Mouse (Mus musculus) adipocyte (in vitro differentiated cells): ENCODE results near the gene Gm10521.
"Not testable (repeated sequence)": the region's sequence is repeated elsewhere in the genome, so short reads cannot be mapped to it uniquely, and the experiment has no call there.

Experiments
- DNase-seq: peaks from one replicate; pipeline ENCODE4 v3.0.0-alpha.2; 2016; ENCODE audit warnings: low spot score

Gm10521 gene

DNA sequence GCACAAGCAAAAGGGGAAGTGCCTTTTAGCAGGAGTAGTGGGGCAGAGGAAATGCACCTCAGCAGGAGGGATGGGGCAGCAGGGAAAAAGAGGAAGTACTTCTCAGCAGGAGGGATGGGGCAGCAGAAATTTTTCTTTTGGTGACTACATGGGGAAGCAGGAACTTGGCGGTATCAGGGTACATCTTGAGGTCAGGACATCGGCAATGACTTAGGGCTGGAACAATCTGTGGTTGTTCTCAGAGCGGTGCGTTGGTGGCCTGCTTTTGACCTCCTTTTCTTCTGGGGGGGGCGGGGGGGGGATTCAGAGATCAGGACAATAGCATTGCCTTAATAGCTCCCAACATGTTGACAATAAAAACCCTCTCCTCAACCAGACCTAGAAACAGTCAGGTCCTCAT, at the start of gene Gm10521:
Gene Gm10521 (plus strand): TSS at position 301 of the 400 bp plus-strand sequence.
- not testable (repeated sequence) for DNase-seq

DNA sequence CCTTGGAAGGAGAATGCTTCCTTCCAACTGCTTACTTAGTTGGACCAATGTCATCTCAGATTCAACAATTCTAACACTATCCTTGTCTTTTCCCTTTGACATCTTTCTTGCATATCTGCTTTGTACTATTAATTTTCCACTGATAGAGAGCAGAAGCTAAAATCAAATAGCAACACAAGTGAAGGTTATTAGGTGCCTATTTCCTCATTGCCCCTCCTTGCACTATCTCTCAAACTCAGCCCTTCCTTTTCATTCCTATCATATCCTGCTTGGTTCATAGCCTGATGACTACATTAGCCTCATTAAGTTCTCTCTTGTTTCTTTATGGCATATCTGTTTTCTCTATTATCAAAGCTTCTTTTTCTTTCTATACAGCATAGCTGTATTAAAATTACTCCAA, 47.3 kb upstream of the Gm10521 start:
- DNase-seq: no peak

DNA sequence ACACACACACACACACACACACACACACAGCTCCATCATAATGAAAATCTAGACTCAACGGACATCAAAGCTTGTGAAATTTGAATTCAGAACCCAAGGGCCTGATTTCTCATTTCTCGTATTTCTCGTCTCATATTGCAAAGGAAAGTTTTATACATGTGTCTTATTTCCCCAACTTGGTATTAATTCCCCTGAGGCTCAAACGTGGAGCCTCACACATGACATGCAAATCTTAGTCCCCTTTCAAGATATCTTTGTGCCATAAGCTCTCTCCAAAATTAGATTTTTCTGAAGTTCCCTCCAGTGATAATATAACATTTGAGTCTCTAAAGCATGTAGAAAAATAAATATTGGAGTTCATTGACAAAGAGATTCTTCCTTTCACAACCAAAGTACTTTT, 46.7 kb upstream of the Gm10521 start:
- no peak for DNase-seq

DNA sequence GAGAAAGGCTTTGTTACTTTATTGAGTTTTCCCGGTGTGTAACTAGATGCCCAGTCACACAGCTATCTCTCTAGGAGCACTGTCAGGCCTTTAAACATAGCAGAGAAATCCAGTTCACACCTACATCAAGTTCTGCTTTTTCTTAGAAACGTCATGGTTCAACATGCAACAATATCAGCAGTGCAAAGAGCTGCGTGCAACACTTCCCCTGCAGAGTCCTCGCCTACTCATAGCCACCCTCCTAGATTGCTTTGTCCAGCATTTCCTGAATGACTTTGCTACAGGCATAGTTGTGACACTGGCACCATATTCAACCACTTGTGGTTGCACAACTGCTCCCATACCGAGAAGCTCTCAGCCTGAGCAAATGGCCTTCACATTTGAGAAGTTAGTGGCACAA, 46.0 kb upstream of the Gm10521 start:
- no peak for DNase-seq

DNA sequence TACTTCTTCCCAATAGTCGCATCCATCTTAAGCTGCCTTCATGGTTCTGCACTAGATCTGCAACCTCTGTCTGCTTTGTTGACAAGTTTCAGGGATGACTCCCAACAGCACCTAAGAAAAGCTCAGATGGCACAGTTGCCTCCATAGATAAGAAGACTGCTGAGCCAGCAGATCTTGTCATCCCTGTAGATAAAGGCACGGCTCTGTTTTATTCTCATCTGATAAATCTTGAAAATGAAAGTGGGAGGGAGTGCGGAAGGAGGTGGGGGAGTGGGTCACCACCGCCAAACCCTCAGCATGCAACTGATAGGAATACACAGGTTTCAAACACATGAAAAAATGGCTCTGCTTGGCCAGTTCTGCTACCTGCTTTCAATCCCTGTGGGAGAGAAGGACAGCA, 30.0 kb upstream of the Gm10521 start:
- no peak for DNase-seq

DNA sequence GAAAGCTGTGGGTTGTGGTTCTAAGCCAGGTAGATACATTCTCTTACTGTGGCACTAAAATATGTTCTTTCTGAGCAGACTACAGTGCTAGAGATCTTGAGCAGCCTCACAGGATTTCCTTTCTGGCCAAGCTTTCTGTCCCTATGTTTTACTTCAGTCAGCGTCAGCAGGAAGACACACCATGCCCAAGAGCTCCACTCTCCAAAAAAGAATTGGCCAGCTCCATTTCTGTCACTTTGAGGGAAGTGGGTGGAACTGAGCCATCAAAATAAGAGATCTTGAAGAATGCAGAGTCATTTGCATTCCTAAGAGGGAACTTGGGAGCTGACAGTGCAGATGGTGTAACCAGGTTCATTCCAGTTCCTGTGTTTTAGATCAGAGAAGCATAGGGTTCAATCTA, 8.5 kb upstream of the Gm10521 start:
- no peak for DNase-seq

DNA sequence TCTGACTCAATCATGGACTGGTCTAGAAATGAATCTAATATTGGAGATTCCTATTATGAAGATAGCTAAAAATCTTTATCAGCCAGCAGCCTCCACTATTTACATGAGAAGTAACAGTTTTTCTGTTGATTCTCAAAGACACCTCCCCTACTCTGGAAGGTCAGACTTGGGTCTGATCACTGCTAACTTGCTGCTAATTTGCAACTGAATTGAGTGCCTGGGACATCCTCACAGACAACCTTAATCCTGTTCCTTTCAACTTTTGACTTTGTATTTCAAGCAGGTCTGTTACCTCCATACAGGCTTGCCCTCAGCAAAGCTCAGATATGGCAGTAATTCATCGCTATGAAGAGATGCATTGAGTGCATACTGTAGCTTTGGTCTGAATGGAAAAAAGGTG, 8.5 kb downstream of the Gm10521 start:
- DNase-seq: no peak

DNA sequence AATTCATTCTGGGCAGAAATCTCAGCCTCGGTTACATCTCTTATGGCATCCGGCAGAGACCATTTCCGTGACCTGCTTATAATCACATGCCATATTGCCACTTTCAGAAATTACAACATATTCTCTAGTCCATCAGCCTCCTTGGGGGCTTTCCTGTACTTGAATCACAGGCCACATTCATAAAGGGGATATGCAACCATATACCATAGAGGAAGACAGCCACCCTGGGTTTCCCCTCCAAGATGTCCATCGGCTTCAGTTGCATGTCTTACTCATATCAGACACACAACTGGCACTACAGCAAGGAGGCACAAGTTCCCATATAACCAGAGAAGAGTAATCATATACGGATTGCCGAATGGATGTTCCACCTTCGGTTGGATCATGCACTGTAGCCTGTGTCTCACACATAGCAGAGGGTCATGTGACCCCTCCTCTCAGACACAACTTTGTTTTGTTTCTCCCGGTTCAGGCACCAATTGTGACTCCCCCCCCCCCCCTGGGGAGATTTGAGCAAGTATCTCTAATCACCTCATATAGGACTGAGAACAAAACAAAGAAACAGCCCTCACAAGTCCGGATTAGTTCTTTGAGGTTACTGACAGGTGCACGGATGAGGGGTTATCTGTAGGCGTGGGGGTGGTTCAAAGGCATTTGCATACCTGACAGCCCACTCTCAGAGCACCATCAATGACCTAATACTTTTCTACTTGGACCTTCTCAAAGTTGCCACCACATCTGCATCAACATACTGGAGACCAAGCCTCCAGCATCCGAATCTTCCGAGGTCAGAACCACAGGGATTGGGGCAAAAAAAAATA, 20.4 kb downstream of the Gm10521 start:
- no peak for DNase-seq

DNA sequence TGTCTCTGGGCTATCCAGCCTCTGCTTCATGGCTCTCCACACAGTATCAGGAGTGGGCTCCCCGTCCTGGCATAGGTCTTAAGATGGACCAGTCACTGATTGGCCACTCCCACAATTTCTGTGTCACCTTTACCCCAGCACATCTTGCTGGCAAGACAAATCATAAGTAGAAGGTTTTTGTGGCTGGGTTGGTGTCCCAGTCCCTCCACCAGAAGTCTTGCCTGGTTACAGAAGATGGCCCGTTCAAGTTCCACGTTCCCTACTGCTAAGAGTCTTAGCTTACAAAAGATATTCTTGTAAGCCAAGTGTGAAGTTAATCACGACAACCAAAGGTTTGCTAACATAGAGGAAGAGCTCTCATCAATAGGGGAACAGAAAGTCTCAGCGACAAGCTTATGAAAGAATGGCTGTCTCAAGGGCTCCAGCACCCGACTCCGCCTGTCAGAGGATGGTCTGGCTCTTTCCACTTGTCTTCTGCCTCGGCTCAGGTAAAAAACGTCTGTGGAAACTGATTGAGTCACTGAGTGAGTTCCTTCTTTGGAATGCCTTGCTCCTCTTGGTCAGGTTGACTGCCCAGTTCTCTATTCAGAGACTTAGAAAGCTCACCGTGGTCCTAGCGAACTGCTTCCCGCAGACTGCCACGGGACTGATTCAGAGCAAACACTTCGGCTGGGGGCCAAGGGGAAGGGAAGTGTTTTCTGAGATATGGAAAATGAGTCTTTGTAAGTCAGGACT, 22.0 kb downstream of the Gm10521 start, which contains the start of gene Slamf6:
Gene Slamf6 (plus strand): TSS at position 211 of the 735 bp plus-strand sequence.
- DNase-seq: no peak

DNA sequence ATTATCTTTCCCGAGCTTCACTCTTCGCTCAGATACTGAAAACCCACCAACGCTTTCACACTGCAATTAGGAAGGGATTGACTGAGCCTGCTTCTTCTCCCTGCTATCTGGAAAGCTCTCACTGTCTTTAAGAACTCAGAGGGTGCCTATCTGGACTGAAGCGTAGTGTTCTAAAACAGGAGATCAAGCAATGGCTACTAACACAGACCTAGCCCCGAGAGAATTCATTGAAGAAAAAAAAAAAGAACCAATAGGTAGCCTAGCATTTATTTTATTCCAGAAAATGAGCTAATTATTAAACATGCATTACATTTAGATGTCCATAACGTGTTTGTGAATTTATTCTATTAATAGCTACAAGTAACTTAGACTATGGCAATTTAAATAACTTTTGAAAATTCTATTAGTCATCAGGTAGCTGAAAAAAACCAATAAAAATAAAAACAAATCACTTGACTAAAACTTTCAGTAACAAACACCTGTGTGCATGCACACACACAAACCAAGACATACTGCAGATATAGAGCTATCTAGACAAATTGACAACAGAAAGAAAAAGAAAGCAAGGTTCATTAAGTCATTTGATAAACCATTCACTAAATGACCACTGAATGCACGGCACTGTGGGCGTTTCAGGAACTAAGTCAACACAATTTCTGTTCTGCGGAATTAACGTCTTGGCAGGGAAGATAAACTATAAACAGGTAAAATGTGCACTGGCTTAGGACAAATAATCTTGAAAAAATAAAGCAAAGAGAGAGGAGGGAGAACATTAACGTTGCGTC, 22.9 kb downstream of the Gm10521 start:
- DNase-seq: no peak

DNA sequence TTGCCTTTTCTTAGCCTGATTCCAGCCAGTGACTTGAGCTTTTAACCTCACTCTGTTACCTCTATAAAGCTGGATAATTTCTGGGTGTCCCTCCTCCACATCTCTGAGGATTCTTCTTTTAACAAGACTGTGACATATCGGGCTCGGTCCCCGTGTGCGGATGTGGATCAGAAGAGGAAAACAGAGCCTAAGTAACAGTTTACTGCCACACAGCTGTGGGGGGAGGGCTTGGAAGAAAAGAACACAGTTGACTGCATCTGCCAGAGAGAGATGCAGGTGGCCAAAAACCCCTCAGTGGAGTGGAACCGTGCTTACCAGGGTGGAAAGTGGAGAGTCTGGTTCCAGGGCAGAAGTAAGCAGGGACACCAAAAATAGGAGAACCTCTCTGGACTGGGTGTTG, 23.7 kb downstream of the Gm10521 start:
- no peak for DNase-seq

DNA sequence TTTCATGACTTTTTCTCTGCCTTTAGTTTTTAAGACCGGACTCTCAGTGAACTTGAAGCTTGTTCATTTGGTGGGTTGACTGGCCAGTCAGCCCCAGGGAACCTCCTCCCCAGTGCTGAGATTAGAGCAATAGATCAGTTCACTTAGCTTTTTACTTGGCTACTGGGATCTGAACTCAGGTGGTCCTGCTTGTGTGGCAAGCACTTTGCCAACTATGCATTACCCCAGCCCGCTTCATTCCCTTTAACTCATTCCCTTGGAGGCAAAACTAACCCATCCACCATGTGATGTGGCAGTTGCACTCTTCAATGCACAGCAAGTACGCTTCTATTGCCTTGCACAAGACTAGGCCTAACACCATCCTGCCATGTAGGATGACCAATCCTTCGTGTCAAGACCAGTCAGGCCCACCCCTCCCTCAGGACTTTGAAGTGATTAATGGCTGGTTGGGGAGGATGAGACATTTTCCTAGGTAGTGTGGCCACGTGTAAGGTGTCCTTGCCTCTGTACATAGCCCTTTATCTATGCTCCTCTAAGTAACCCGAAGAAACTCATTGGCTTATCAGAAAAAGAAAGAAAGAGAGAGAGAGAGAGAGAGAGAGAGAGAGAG, 24.5 kb downstream of the Gm10521 start:
- DNase-seq: no peak

DNA sequence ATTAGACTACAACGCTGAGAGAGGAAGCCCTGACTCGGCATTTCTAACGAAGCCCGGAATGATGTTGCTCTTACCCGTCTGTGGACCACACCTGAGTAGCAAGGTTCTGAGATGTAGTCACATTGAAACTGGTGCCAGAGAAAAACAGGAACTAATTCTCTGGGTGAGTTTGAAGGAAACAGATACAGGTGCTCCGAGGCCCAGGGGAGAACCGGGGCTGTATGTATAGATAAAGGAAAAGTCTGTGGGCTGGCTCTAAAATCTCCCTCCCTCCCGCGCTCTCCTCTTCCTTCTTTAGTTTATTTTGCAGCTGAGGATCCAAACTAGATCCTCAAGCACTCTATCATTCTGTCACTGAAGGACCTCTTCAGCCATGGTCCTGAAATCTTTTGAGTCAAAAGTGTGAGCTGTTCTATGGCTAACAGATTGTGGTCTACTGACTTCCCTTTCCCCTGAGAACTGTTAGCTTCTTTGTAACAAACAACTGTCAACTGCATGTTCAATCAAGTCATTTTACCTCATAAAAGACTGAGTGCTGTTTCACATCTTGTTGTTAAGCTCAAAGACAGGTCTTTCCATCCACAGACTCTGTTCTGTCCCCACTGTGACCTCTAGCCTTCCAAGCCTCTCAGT, 25.6 kb downstream of the Gm10521 start:
- DNase-seq: no peak

DNA sequence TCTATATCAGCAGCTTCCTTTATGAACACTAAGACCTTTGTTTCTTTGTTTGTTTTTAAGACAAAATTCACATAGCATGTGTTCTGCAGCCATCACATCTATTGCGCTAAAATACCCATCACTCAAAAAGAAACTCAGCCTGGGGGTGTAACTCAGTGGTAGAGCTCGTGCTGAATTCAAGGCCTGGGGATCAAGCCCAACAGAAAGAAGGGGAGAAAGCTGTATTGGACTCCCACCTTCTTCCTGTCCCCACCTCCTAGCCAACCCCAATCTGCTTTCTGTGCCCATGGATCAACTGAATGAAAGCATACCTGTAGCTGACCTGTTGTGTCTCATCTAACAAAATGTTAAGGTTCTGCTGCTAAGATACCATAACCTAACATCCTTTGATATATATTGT, 26.2 kb downstream of the Gm10521 start:
- DNase-seq: no peak

DNA sequence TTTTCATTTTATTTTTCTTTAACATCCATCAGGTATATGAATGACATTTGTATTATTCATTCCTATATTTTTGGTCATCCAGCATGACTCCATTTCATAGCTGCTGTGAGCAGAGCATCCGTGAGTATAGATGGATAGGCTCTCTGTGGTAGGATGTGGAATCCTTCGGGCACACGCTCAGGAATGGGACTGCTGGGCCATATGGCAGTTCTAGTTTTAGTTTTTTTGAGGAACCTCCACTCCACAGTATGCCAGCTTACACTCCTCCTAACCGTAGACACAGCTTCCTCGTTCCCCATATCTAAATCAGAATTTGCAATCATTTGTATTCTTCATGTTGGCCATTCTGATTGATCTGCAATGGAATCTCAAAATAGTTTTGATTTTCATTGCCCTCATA, 27.4 kb downstream of the Gm10521 start:
- DNase-seq: no peak

DNA sequence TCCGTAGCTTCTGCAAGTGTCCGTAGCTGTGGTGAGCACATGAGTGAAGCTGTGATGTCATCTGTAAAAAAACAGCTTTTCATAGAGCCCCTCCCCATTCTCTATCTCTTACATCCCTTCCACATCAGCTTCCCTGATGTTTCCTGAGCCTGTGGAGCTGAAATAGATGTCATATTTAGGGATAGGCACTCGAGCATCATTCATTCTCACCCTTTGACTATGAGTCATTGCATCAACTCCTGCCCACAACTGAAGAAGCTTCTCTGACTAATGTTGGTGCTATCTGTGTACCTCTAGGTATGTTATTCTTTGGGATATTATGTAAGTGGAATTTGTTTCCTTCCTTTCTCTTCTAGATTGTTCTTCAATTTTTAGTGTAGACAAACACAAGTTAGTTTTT, 29.4 kb downstream of the Gm10521 start:
- DNase-seq: no peak

DNA sequence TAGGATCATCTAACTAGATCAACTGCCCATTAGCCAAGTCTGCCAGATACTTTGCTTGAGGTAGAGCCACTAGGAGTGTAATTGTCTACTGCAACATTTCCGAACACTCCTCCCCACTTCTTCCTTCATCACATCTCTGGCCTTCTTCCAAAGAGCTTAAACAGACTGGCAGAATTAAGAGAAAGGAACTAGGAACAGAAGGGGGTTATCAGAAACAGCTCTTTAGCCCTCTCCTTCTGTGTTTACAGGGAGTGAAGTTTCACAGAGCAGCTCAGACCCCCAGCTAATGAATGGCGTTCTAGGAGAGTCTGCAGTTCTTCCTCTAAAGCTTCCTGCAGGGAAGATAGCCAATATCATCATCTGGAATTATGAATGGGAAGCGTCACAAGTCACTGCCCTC, 38.4 kb downstream of the Gm10521 start:
- no peak for DNase-seq

DNA sequence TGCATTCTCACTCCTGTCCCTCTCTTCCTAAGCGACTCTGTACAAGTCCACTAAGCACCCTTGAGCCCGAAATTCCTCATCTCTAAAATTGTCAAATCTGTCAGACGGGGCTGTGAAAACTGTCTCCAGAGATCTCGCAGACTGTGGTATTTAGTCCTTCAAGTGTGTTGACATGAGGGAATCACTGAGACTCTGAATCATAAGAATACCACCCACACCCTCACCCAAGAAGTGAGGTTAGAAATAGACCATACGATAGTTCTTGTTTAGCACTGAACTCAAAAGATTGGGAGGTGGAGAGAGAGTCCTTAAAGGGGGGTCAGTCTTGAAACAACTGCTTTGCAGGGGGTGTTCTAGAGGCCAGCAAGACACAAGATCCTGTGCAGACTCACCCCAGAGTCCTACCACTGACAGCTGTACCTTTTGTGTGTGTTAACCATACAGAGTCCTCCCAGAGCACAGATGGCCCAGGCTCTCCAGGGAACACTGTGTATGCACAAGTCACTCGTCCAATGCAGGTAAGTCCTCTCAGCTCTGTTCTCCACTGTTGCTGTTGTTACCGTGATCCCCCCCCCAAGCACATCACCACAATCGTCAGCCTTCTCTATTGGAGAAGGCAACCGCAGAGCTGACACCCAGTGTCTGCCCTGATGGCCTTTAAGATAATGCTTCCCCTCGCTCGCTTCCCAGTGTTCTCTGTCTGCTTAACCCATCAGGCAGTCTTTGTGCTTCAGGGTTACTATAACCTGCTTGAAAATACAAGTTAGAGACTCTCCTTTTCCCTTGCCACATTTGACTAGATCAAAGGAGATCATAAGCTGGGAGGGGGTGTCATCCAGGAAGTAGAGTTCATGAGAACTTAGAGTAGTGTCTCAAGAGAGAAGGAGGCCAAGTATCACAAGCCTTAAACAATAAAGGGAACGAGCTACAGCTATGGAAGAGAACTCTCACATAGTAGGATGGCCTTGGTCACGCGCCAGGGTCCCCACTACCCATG, 43.8 kb downstream of the Gm10521 start:
- DNase-seq: no peak

DNA sequence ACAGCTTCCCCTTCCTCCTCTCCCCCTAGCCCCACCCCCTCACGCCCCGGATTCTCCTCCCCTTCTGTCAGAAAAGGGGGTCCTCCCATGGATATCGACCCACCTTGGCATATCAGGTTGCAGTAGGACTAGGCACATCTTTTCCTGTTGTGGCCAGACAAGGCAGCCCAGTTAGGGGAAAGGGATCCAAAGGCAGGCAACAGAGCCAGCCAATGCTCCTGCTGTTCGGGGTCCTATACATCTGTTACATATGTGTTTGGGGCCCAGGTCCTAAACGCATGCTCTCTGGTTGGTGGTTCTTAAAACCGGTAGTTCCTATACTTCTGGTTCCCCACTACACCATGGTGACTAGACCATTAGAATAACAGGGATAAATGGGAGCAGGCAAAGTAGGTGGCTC, 45.2 kb downstream of the Gm10521 start:
- DNase-seq: no peak

DNA sequence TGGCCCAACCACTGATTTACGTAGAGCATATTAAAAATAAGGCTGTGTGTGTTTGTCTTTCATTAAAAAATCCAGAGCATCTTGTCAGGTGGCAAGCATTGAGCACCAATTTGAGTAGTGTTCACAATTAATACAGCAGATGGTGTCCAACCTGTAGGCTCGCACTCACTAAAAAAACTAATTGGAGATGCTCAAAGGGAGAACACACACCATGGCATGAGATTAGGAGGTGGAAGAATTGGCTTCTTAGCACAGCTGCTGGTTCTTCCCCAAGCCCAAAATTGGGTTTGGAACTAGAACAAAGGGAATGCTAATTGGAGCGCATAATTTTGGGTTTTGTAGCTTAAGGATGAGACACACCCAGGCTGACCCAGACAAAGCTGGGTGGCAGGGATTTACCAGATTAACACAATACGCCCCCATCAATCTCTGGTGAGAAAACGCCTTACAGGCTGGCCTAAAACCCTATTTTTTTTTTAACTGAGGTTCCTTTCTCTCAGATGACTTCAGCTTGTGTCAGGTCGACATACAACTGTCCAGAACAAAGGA, 51.1 kb downstream of the Gm10521 start:
- no peak for DNase-seq
